Mouse (Mus musculus) right cerebral cortex, postnatal 10 days (tissue): ENCODE measurements around the gene Ociad2.
"Not testable (repeated sequence)": the region's sequence is repeated elsewhere in the genome, so short reads cannot be mapped to it uniquely, and the experiment has no call there.

Experiments
- DNase-seq, 2 experiments: peaks; one replicate each; pipeline ENCODE4 v3.0.0; 2021; ENCODE audit warnings: low spot score in 2 of 2

Ociad2 gene

GRCm38 (mm10) chr5:73353519-73353918, 12.7 kb upstream of the Ociad2 start:
- peak in 1 of 2 experiments; percentile 56 for DNase-seq

GRCm38 (mm10) chr5:73351796-73352195, 11.0 kb upstream of the Ociad2 start:
- DNase-seq: no peak

GRCm38 (mm10) chr5:73349514-73349913, 8.7 kb upstream of the Ociad2 start:
- DNase-seq: no peak

GRCm38 (mm10) chr5:73345254-73345653, 4.4 kb upstream of the Ociad2 start:
- DNase-seq: no peak

GRCm38 (mm10) chr5:73344310-73344709, 3.5 kb upstream of the Ociad2 start:
- DNase-seq: peak; percentile 77 to 85

GRCm38 (mm10) chr5:73342701-73343355, 2.0 kb upstream of the Ociad2 start:
- no peak for DNase-seq

GRCm38 (mm10) chr5:73339779-73340722, 777 bp downstream of the Ociad2 start:
- DNase-seq: no peak

- no peak for DNase-seq
Measured at GRCm38 (mm10) chr5:73338832-73339163, 2.0 kb downstream of the Ociad2 start.

- peak; percentile 79 to 80 for DNase-seq
Measured at GRCm38 (mm10) chr5:73337961-73338831, 2.6 kb downstream of the Ociad2 start.

- no peak for DNase-seq
Measured at GRCm38 (mm10) chr5:73336448-73336847, 4.4 kb downstream of the Ociad2 start.

GRCm38 (mm10) chr5:73331002-73331401, 9.8 kb downstream of the Ociad2 start:
- no peak for DNase-seq

GRCm38 (mm10) chr5:73324526-73325170, 16.2 kb downstream of the Ociad2 start:
- DNase-seq: no peak

- DNase-seq: no peak
Measured at GRCm38 (mm10) chr5:73323602-73324001, 17.2 kb downstream of the Ociad2 start.

GRCm38 (mm10) chr5:73322684-73323083, 18.1 kb downstream of the Ociad2 start:
- DNase-seq: not testable (repeated sequence)

GRCm38 (mm10) chr5:73319306-73319705, 21.5 kb downstream of the Ociad2 start:
- no peak for DNase-seq

GRCm38 (mm10) chr5:73314654-73315053, 26.2 kb downstream of the Ociad2 start:
- DNase-seq: no peak

- DNase-seq: no peak
Measured at GRCm38 (mm10) chr5:73313591-73313990, 27.2 kb downstream of the Ociad2 start.

GRCm38 (mm10) chr5:73311458-73311857, 29.4 kb downstream of the Ociad2 start:
- no peak for DNase-seq

- no peak for DNase-seq
Measured at GRCm38 (mm10) chr5:73310401-73310800, 30.4 kb downstream of the Ociad2 start.

GRCm38 (mm10) chr5:73309496-73309895, 31.3 kb downstream of the Ociad2 start:
- no peak for DNase-seq

GRCm38 (mm10) chr5:73307297-73307696, 33.5 kb downstream of the Ociad2 start:
- DNase-seq: no peak

GRCm38 (mm10) chr5:73306486-73306885, 34.3 kb downstream of the Ociad2 start:
- DNase-seq: no peak
